Mouse (Mus musculus) adrenal gland, adult 8-10 months (tissue): Measurements from ENCODE around the gene Anxa7. TPM values are rescaled to one million over a fixed set of nuclear protein-coding genes. Genes with fewer than 3 reads are reported as not detected.

Source experiments
- DNase-seq: peaks from one replicate; pipeline ENCODE4 v3.0.0; 2022
- total RNA-seq, 4 experiments: library from RNA; stranded (reverse); gene quantifications; 2 replicates each; pipeline ENCODE4 v1.2.4; 2022

Anxa7 gene
- total RNA-seq, 4 experiments from 2014 or later, result 118 to 129 (median 120) TPM

- DNase-seq, result no peak
Measured at GRCm38 (mm10) chr14:20431726-20432125, 48.2 kb downstream of the Anxa7 start.

GRCm38 (mm10) chr14:20429833-20430232 lies 50.1 kb downstream of the Anxa7 start:
- no peak for DNase-seq

DNA sequence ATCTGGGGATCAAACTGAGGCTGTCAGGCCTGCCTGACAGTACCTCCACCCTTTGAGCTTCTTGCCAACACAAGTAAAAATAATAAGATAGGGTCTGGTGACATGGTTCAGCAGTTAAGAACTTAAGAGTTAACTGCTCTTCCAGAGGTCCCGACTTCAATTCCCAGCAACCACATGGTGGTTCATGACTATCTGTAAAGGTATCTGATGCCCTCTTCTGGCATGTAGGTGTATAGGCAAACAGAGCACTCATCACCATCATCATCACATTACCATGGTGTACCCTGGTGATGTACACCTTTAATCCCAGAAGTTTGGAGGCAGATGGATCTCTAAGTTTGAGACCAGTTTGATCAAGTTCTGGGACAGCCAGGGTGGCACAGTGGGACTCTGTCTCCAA lies 51.3 kb downstream of the Anxa7 start:
- no peak for DNase-seq

DNA sequence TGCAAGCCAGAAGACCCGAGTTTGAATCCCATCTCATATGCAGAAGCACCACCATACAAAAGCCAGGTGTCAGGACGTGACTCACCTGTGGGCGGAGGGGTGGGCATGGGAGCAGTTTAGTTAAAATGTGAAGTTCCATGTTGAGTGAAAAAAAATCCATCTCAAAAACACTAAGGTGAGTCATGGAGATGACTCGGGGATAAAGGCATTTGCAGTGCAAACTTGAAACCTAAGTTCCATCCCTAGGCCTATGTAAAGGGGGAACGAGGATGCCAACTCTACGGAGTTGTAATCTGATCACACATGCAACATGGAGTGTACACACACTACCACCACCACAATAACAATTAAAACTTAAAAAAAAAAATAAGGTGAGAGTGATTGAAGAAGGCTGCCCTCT lies 56.9 kb downstream of the Anxa7 start:
- DNase-seq, result no peak

DNA sequence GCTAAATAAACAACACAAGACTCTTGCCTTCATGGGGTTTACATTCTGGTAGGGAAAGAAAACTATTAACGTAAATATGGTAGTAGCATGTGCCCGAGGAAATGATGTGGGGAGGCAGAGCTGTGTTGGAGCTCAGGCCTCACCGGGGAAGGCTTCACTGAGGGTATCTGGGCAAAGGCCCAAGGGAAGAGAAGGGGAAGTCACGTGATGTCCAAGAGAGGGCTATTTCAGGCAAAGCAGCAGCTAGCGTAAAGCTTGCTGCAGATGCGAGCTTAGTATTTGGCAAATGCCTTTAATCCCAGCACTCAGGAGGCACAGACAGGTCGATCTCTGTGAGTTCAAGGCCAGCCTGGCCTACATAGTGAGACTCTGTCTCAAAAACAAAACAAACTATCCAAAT lies 57.7 kb downstream of the Anxa7 start:
- DNase-seq, result no peak

Other genes starting within 250 kb of the Anxa7 start
- not detected for gene Kcnk16, start 210.9 kb downstream of the Anxa7 start, total RNA-seq
- 10 to 100 TPM; 39.7 to 68.2 (median 53.7) TPM for gene Nudt13, start 185.4 kb downstream of the Anxa7 start, total RNA-seq
- gene Ecd, start 132.0 kb downstream of the Anxa7 start, total RNA-seq, result 10 to 100 TPM; 42.8 to 47.6 (median 43.8) TPM
- gene Fam149b, start 132.0 kb downstream of the Anxa7 start, total RNA-seq, result 10 to 100 TPM; 32.0 to 42.2 (median 41.0) TPM
- 10 to 100 TPM; 30.3 to 43.2 (median 34.0) TPM for gene Dnajc9, start 91.2 kb downstream of the Anxa7 start, total RNA-seq
- 10 to 100 TPM; 56.2 to 74.9 (median 67.5) TPM for gene Mrps16, start 86.5 kb downstream of the Anxa7 start, total RNA-seq
- gene Cfap70, start 27.9 kb downstream of the Anxa7 start, total RNA-seq, result 1 to 10 TPM; 1.2 to 7.0 (median 1.8) TPM
- gene Mss51, start 16.8 kb upstream of the Anxa7 start, total RNA-seq, result 1 to 10 TPM in 2 of 4 experiments, under 1 TPM in 2; 0.52 to 2.1 (median 1.1) TPM
- 10 to 100 TPM; 66.2 to 94.4 (median 73.4) TPM for gene Ppp3cb, start 66.4 kb upstream of the Anxa7 start, total RNA-seq
- gene Usp54, start 160.9 kb upstream of the Anxa7 start, total RNA-seq, result 10 to 100 TPM; 18.3 to 22.1 (median 19.3) TPM
- 1 to 10 TPM in 1 of 4 experiments, not detected in 3; 1.2 TPM for gene Myoz1, start 176.4 kb upstream of the Anxa7 start, total RNA-seq
- gene Synpo2l, start 188.2 kb upstream of the Anxa7 start, total RNA-seq, result under 1 TPM; 0.22 to 0.43 (median 0.41) TPM
- 100 to 1,000 TPM; 124 to 167 (median 150) TPM for gene Sec24c, start 194.2 kb upstream of the Anxa7 start, total RNA-seq
- 10 to 100 TPM; 18.7 to 22.5 (median 21.3) TPM for gene Fut11, start 214.8 kb upstream of the Anxa7 start, total RNA-seq
- 10 to 100 TPM; 59.4 to 79.8 (median 72.9) TPM for gene Chchd1, start 222.9 kb upstream of the Anxa7 start, total RNA-seq
- 100 to 1,000 TPM; 111 to 197 (median 146) TPM for gene Zswim8, start 227.4 kb upstream of the Anxa7 start, total RNA-seq